Mouse (Mus musculus) cerebellum, adult (tissue): ENCODE results near the gene Ccdc33.
A peak's percentile ranks its signal among the peaks of the same experiment; 100 is the strongest.

ENCODE experiments used
- ATAC-seq: cut with Nextera tagmentation; 2 replicates; pipeline ENCODE4 v1.9.2; 2017; ENCODE audit warnings: mild to moderate bottlenecking, moderate library complexity, mixed read lengths; ENCODE audit not compliant: insufficient number of reproducible peaks, low FRiP score, low TSS enrichment

The Ccdc33 gene

GRCm38 (mm10) chr9:57990438-57991110 lies 128.0 kb downstream of the Ccdc33 start:
- ATAC-seq = peak; percentile 53; the same call in 1 of the 2 replicates

DNA sequence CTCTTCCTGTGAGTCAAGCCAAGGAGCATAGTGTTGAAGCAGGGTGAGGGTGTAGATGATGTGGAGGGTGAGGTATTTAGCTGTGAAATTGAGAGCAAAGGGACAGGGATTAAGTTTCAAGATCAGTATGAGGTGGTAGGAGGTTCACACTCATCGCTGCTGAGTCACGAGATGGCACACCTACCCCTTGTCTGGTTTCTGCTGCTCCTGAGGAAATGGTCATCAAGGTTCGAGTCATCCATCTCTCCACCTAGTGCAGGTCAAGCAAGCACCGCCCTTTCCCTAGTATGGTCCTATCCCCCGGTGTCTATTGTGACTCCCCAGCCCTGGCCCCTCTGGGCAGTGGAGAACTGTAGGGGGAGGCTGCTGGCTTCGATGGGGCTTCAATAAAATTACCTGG lies 129.3 kb downstream of the Ccdc33 start:
- no peak for ATAC-seq

GRCm38 (mm10) chr9:57988098-57988497 lies 130.5 kb downstream of the Ccdc33 start:
- no peak for ATAC-seq

GRCm38 (mm10) chr9:57986293-57986692 lies 132.3 kb downstream of the Ccdc33 start:
- ATAC-seq = no peak

DNA sequence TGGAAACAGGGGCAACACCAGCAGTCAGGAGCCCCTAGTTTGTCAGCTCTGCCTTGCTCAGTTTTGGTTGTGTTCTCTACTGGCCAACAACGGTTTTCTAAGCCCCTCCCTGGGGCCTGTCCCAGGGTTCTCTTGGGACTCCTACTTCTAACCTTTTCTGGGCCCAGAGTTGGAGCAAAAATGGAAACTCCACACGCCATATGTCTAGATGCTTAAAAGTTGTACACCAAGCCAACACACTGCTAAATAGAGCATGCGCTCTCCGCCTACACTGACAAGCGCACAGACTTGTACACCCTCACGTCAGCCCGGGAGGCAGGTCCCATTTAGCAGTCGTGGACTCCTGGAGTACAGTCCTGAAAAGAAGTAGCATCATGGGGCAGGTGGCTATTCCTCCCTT lies 133.3 kb downstream of the Ccdc33 start:
- no peak for ATAC-seq

- ATAC-seq = no peak
Measured at GRCm38 (mm10) chr9:57980570-57980969, 138.1 kb downstream of the Ccdc33 start.

DNA sequence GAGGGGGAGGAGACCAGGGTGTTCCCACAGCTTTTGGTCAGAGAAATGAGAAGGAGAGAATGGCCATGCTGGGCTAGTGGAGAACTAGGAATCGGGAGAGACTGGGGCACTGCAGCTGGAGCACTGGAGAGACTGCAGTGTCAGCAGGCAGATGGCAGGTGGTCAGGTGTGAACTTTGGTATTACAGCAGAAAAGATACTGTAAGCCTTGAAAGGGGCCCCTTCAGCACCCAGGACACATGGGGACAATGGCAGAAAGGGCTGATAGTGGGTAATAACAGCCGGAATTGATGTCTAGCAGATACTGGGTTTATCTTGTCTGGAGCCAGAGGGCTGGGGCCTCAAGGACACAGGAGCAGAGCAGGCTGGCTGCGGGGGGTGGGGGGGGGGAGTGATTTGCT lies 139.8 kb downstream of the Ccdc33 start:
- no peak for ATAC-seq
